Mouse (Mus musculus): ENCODE measurements around the gene Emc6. TPM values are rescaled to one million over a fixed set of nuclear protein-coding genes. Genes with fewer than 3 reads are reported as not detected.

The Emc6 gene
- polyA plus RNA-seq, 1 experiment from 2014 or later: 123 TPM

GRCm38 (mm10) chr11:73132999-73133398, 43.8 kb downstream of the Emc6 start:
- peaks cover 27% of the 10 kb centered on the region for H3K4me1 ChIP-seq (replicated peaks; ENCODE audit: control insufficient read depth, insufficient read depth, low read length)
- ATAC-seq (replicated peaks; ENCODE audit: low FRiP score, low TSS enrichment, low read depth) (no peak), DNase-seq (ENCODE audit: low spot score) (no peak)
- no peaks in the 10 kb centered on the region for H3K27me3 ChIP-seq (replicated peaks; ENCODE audit: control insufficient read depth, insufficient read depth, low read length)
- no peak overlapping the region for H3K4me2 ChIP-seq (ENCODE audit: low read length)
- H3K4me3 ChIP-seq (ENCODE audit: low read depth, low read length): no peak overlapping the region
- peaks cover 17% of the 10 kb centered on the region; the same call in 1 of the 2 replicates for H3K36me3 ChIP-seq (ENCODE audit: control insufficient read depth, insufficient read depth, low read length)
- no peak overlapping the region for H3K9ac ChIP-seq (ENCODE audit: low read length)
- no peak overlapping the region for H3K27ac ChIP-seq (ENCODE audit: low read depth)
- 95% methylated on average over 6 of the region's 6 CpGs for WGBS
- H3K9me3 ChIP-seq (ENCODE audit: control insufficient read depth, low read length): no peaks in the 10 kb centered on the region

GRCm38 (mm10) chr11:73131020-73131419, 45.8 kb downstream of the Emc6 start:
- no peak for DNase-seq (ENCODE audit: low spot score)

GRCm38 (mm10) chr11:73126495-73126894, 50.3 kb downstream of the Emc6 start:
- Histone ChIP-seq H3K27me3 (replicated peaks; ENCODE audit: control insufficient read depth, insufficient read depth, low read length) (no peaks in the 10 kb centered on the region), H3K9me3 (ENCODE audit: control insufficient read depth, low read length) (no peaks in the 10 kb centered on the region), H3K4me3 (ENCODE audit: low read depth, low read length) (no peak overlapping the region), H3K9ac (ENCODE audit: low read length) (no peak overlapping the region), H3K36me3 (ENCODE audit: control insufficient read depth, insufficient read depth, low read length) (no peaks in the 10 kb centered on the region), H3K4me2 (ENCODE audit: low read length) (no peak overlapping the region), H3K27ac (ENCODE audit: low read depth) (no peak overlapping the region), H3K4me1 (replicated peaks; ENCODE audit: control insufficient read depth, insufficient read depth, low read length) (no peaks in the 10 kb centered on the region)
- DNase-seq (ENCODE audit: low spot score) (no peak), ATAC-seq (replicated peaks; ENCODE audit: low FRiP score, low TSS enrichment, low read depth) (no peak)
- WGBS: 92% methylated on average over 6 of the region's 6 CpGs

More at GRCm38 (mm10) chr11:73131020-73131419, 45.8 kb downstream of the Emc6 start:
- ATAC-seq (replicated peaks; ENCODE audit: low FRiP score, low TSS enrichment, low read depth): no peak
- Histone ChIP-seq H3K27ac (ENCODE audit: low read depth) (no peak overlapping the region), H3K27me3 (replicated peaks; ENCODE audit: control insufficient read depth, insufficient read depth, low read length) (no peaks in the 10 kb centered on the region), H3K36me3 (ENCODE audit: control insufficient read depth, insufficient read depth, low read length) (peaks cover 17% of the 10 kb centered on the region; the same call in 1 of the 2 replicates), H3K4me1 (replicated peaks; ENCODE audit: control insufficient read depth, insufficient read depth, low read length) (peaks cover 15% of the 10 kb centered on the region), H3K4me2 (ENCODE audit: low read length) (no peak overlapping the region), H3K4me3 (ENCODE audit: low read depth, low read length) (no peak overlapping the region), H3K9me3 (ENCODE audit: control insufficient read depth, low read length) (no peaks in the 10 kb centered on the region), H3K9ac (ENCODE audit: low read length) (no peak overlapping the region)
- 76% methylated on average over 7 of the region's 7 CpGs for WGBS

Other genes with a start within 250 kb of the Emc6 start
- gene Atp2a3, start 215.9 kb downstream of the Emc6 start, polyA plus RNA-seq (2014; fragmentation: Nextera tagmentation; extraction: Ambion mirVana): 17.4 and 21.4 TPM in 2 replicates
- gene P2rx1, start 177.9 kb downstream of the Emc6 start, polyA plus RNA-seq (2014; fragmentation: Nextera tagmentation; extraction: Ambion mirVana): 1.7 and 10.1 TPM in 2 replicates
- 4.4 and 4.5 TPM in 2 replicates for gene Camkk1, start 158.0 kb downstream of the Emc6 start, polyA plus RNA-seq (2014; fragmentation: Nextera tagmentation; extraction: Ambion mirVana)
- gene Ncbp3, start 129.3 kb downstream of the Emc6 start, polyA plus RNA-seq (2014; fragmentation: Nextera tagmentation; extraction: Ambion mirVana): 10.0 and 11.9 TPM in 2 replicates
- gene Itgae, start 86.5 kb downstream of the Emc6 start, polyA plus RNA-seq (2014; fragmentation: Nextera tagmentation; extraction: Ambion mirVana): 0.23 and 0.28 TPM in 2 replicates
- 16.0 and 16.3 TPM in 2 replicates for gene Haspin, start 38.7 kb downstream of the Emc6 start, polyA plus RNA-seq (2014; fragmentation: Nextera tagmentation; extraction: Ambion mirVana)
- 0.07 TPM in 1 of 2 replicates, not detected in the other for gene P2rx5, start 16.6 kb downstream of the Emc6 start, polyA plus RNA-seq (2014; fragmentation: Nextera tagmentation; extraction: Ambion mirVana)
- gene Tax1bp3, start within 50 bp of the Emc6 start, polyA plus RNA-seq (2014; fragmentation: Nextera tagmentation; extraction: Ambion mirVana): 233 and 258 TPM in 2 replicates
- gene Ctns, start 22.0 kb upstream of the Emc6 start, polyA plus RNA-seq (2014; fragmentation: Nextera tagmentation; extraction: Ambion mirVana): 15.6 and 17.0 TPM in 2 replicates
- 1.1 and 1.2 TPM in 2 replicates for gene Shpk, start 22.4 kb upstream of the Emc6 start, polyA plus RNA-seq (2014; fragmentation: Nextera tagmentation; extraction: Ambion mirVana)
- 0.07 TPM in 1 of 2 replicates, not detected in the other for gene Trpv1, start 57.3 kb upstream of the Emc6 start, polyA plus RNA-seq (2014; fragmentation: Nextera tagmentation; extraction: Ambion mirVana)
- 0.08 and 0.15 TPM in 2 replicates for gene Trpv3, start 90.4 kb upstream of the Emc6 start, polyA plus RNA-seq (2014; fragmentation: Nextera tagmentation; extraction: Ambion mirVana)
- gene Aspa, start 152.6 kb upstream of the Emc6 start, polyA plus RNA-seq (2014; fragmentation: Nextera tagmentation; extraction: Ambion mirVana): 0.38 TPM in 2 replicates
- gene Gm49340, start 152.7 kb upstream of the Emc6 start, polyA plus RNA-seq (2014; fragmentation: Nextera tagmentation; extraction: Ambion mirVana): not detected in 2 replicates
- not detected in 2 replicates for gene Spata22, start 152.7 kb upstream of the Emc6 start, polyA plus RNA-seq (2014; fragmentation: Nextera tagmentation; extraction: Ambion mirVana)
- not detected in 2 replicates for gene Olfr20, start 173.7 kb upstream of the Emc6 start, polyA plus RNA-seq (2014; fragmentation: Nextera tagmentation; extraction: Ambion mirVana)
- gene Olfr376, start 194.2 kb upstream of the Emc6 start, polyA plus RNA-seq (2014; fragmentation: Nextera tagmentation; extraction: Ambion mirVana): not detected in 2 replicates
- not detected in 2 replicates for gene Olfr1, start 222.6 kb upstream of the Emc6 start, polyA plus RNA-seq (2014; fragmentation: Nextera tagmentation; extraction: Ambion mirVana)